Mouse (Mus musculus) lung, adult 18-20 months (tissue): ENCODE measurements around the gene Paqr3.

Experiments used
- DNase-seq, 2 experiments: peaks; one replicate each; pipeline ENCODE4 v3.0.0; 2022; ENCODE audit warnings: mixed read lengths in 2 of 2

Paqr3 gene

GRCm38 (mm10) chr5:97084541-97084940, 26.9 kb downstream of the Paqr3 start:
- no peak for DNase-seq

GRCm38 (mm10) chr5:97083701-97084100, 27.7 kb downstream of the Paqr3 start:
- no peak for DNase-seq

- DNase-seq: peak; percentile 20 to 31
Observed at GRCm38 (mm10) chr5:97081481-97081880, 29.9 kb downstream of the Paqr3 start.

DNA sequence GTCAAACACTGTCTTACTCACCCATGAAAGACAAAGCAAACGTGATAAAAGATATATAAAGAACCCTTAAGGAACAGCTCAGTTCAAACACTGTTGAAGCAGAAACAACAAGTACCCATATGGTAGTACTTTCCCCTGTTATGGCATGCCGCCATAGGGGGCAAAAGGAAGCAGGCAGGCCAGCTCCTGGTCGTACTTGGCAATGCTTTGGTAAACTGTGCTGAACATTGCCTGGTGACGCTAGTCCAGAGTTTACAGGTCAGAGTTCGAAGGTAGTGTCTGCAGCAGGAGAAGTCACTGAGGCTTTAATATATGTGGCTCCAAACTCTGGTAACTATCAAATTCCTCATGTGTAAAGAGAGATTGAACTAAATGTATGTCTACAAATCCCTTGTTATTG, 32.8 kb downstream of the Paqr3 start:
- no peak for DNase-seq

- DNase-seq: no peak
Observed at GRCm38 (mm10) chr5:97077676-97078075, 33.7 kb downstream of the Paqr3 start.

DNA sequence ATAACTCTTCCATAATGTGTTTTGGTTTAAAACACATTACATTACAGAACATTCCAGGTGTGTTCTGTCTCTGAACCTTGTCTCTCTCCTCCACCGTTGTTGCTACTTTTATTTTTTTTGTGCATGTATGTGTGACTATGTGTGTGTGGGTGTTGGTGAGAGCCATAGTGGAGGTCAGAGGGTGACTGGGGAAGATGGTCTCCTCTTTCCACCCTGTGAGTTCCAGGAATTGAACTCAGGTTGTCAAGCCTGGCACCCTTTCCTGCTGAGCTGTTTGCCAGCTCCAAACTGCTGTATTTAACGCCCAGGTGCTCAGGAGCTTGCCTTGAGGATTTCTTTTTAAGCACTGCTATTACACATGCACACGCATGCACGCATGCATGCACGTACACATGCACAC, 35.2 kb downstream of the Paqr3 start:
- DNase-seq: no peak

GRCm38 (mm10) chr5:97075476-97076151, 35.8 kb downstream of the Paqr3 start:
- DNase-seq: no peak

GRCm38 (mm10) chr5:97065746-97066145, 45.6 kb downstream of the Paqr3 start:
- no peak for DNase-seq

DNA sequence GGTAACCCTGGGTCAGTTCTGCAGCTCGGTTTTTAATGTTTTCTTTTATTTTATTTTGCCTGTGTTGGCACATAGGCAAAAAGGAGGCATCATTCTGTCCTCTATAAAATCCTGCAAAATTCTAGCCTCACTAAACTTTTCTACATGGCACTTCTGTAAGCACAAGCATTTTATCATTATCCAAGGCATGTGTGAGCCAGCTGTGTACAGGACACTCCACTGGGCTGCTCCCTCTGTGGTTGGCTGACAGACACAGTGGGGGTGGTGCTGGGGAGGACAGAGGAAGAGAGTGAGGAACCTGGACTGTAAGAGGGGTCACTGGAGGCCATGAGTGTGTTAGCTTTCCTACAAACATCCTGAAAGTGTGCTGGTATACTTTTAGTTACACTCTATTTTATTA, 49.4 kb downstream of the Paqr3 start:
- no peak for DNase-seq

GRCm38 (mm10) chr5:97060864-97061263, 50.5 kb downstream of the Paqr3 start:
- DNase-seq: peak in 1 of 2 experiments; percentile 7

DNA sequence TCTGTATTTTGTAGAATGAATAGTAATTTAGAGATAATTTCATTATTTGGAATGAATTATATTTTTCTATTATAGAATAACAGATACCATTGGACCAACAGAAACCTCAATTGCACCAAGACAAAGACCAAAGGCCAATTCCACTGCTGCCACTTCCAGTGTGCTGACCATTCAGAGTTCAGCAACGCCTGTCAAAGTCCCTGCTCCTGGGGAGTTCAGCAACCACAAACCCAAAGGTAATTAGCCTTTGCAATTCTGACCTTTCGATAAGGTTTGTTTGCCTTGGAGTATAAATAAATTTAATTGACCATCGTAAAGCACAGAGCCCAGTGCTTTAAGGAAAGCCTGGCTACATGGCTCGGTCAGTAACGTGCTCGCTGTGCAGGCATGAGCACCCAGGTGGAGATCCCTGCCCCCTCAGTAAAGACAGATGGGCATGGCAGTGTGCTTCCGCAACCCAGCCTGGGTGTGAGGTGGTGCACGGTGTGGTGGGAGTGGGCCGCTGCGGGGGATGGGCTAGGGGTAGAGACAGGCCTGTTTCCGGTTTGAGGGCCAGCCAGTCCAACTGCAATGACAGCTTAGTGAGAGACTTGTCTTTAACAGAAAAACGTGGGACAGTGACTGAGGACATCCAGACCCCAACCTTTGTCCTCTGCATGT, 54.5 kb downstream of the Paqr3 start:
- no peak for DNase-seq

GRCm38 (mm10) chr5:97056359-97056758, 55.0 kb downstream of the Paqr3 start:
- no peak for DNase-seq

DNA sequence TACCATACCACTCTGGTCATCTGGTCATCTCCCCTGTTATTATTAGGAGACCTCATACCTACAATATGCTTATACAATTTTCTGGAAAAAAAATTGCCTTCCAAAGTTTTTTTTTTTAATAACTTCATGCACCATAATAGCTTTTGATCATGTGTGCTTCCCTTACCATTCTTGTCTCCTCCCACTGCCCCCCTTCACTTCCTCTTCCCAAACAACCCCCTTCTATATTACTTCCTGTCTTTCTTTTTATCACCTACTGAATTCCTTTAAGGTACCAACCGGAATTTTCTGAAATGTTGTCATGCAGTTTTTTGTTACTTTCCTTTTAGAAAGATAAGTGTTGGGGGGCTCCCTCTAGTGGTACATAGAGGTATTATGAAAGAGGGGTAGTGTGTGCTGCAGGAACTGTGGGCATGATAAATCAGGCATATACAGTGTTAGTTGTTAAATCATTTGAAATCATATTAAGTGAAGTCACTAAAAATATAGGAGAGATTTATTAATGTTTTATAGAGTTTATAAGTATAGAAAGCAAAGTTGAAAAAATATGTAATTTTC, 55.8 kb downstream of the Paqr3 start:
- peak in 1 of 2 experiments; percentile 36 for DNase-seq

GRCm38 (mm10) chr5:97054801-97055200, 56.6 kb downstream of the Paqr3 start:
- no peak for DNase-seq

GRCm38 (mm10) chr5:97054166-97054565, 57.2 kb downstream of the Paqr3 start:
- DNase-seq: no peak

GRCm38 (mm10) chr5:97048905-97049304, 62.5 kb downstream of the Paqr3 start:
- no peak for DNase-seq

GRCm38 (mm10) chr5:97046680-97047079, 64.7 kb downstream of the Paqr3 start:
- DNase-seq: no peak

DNA sequence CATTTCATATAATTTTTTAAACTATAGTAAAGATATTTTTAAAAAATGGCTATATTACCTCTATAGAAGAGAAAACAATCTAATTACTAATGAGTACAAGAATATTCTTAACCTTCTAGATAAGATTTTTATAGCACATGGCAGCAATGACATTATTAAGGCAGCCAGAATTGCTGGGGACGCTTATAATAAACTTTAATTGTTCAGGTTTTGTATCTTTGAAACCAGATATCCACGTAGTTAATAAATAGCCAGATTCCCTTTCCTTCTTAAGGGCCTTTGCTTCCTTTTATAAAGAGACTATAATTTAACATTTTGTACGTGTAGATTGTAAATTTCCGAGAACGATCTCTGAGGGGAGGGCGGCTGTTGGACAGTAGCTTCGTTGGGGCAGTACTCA, 66.1 kb downstream of the Paqr3 start:
- DNase-seq: no peak
